Mouse (Mus musculus) forebrain, postnatal 0 days (tissue): ENCODE measurements around the gene Ptgfrn. TPM values are rescaled to one million over a fixed set of nuclear protein-coding genes. Genes with fewer than 3 reads are reported as not detected.

ENCODE experiments used
- ATAC-seq: fragments of 200-750 bp; cut with Nextera tagmentation; 2 replicates; pipeline ENCODE4 v1.8.0; 2017; ENCODE audit warnings: mild to moderate bottlenecking, moderate library complexity
- DNase-seq: peaks from one replicate; pipeline ENCODE4 v3.0.0-alpha.2; 2015
- H3K27ac ChIP-seq: fragments of 300-500 bp; sonication (generic); 2 replicates; pipeline ENCODE4 v1.5.1; 2014; ENCODE audit warnings: low read depth, mild to moderate bottlenecking, antibody characterized with exemption, low read length, moderate library complexity, mixed read lengths
- H3K27me3 ChIP-seq: fragments of 300-500 bp; sonication (generic); 2 replicates; pipeline ENCODE4 v1.6.1; 2014; ENCODE audit warnings: mild to moderate bottlenecking, low read length, mixed read lengths; ENCODE audit not compliant: insufficient read depth
- H3K36me3 ChIP-seq: fragments of 300-500 bp; sonication (generic); 2 replicates; pipeline ENCODE4 v1.6.1; 2014; ENCODE audit warnings: mild to moderate bottlenecking, moderate library complexity; ENCODE audit not compliant: insufficient read depth
- H3K4me1 ChIP-seq: fragments of 300-500 bp; sonication (generic); 2 replicates; pipeline ENCODE4 v1.6.1; 2014; ENCODE audit warnings: antibody characterized with exemption; ENCODE audit not compliant: insufficient read depth
- H3K4me2 ChIP-seq: fragments of 300-500 bp; sonication (generic); 2 replicates; pipeline ENCODE4 v1.6.1; 2014; ENCODE audit warnings: low read depth, mild to moderate bottlenecking, moderate library complexity
- H3K4me3 ChIP-seq: fragments of 300-500 bp; sonication (generic); 2 replicates; pipeline ENCODE4 v1.5.1; 2014; ENCODE audit warnings: low read depth, low read length, mixed read lengths
- H3K9ac ChIP-seq: fragments of 300-500 bp; sonication (generic); 2 replicates; pipeline ENCODE4 v1.6.1; 2014; ENCODE audit warnings: mild to moderate bottlenecking
- H3K9me3 ChIP-seq: fragments of 300-500 bp; sonication (generic); 2 replicates; pipeline ENCODE4 v1.6.1; 2016; ENCODE audit warnings: low read length
- CTCF ChIP-seq: sonication (generic); IDR thresholded peaks from 2 replicates; pipeline ENCODE4 v1.5.1; 2016; ENCODE audit warnings: antibody characterized with exemption, control low read depth, low read depth
- WGBS: fragments of 180-500 bp; shearing (Covaris S2); extraction: QIAGEN DNeasy Blood & Tissue Kit; methylation state at CpG from one replicate; pipeline ENCODE4 v1.1.7; 2014; 5-methylcytosine and 5-hydroxymethylcytosine counted together
- polyA plus RNA-seq: library from polyadenylated mRNA; unstranded; fragments of >200 nt; fragmentation: Nextera tagmentation; extraction: Ambion mirVana; gene quantifications from 2 replicates; pipeline ENCODE4 v1.2.1, GENCODE M21; 2015
- total RNA-seq: library from RNA; depleted of rRNA; stranded (reverse); fragments of >200 nt; gene quantifications from 2 replicates; pipeline ENCODE4 v1.2.3, GENCODE M21; 2014

Gene Ptgfrn
- total and polyA plus RNA-seq, 2 experiments from 2014 or later: 3.2 to 40.2 TPM

GRCm38 (mm10) chr3:101030630-101031029, 79.4 kb downstream of the Ptgfrn start:
- H3K27ac ChIP-seq: no peak overlapping the region
- H3K27me3 ChIP-seq: no peaks in the 10 kb centered on the region
- H3K9ac ChIP-seq: no peak overlapping the region
- H3K36me3 ChIP-seq: no peaks in the 10 kb centered on the region
- no peaks in the 10 kb centered on the region for H3K9me3 ChIP-seq
- no peaks in the 10 kb centered on the region for H3K4me1 ChIP-seq
- 94% methylated on average over 1 of the region's 1 CpGs for WGBS
- no peak overlapping the region for H3K4me3 ChIP-seq
- no peak for TF ChIP-seq CTCF
- H3K4me2 ChIP-seq: no peak overlapping the region
- DNase-seq: no peak
- ATAC-seq: no peak

DNA sequence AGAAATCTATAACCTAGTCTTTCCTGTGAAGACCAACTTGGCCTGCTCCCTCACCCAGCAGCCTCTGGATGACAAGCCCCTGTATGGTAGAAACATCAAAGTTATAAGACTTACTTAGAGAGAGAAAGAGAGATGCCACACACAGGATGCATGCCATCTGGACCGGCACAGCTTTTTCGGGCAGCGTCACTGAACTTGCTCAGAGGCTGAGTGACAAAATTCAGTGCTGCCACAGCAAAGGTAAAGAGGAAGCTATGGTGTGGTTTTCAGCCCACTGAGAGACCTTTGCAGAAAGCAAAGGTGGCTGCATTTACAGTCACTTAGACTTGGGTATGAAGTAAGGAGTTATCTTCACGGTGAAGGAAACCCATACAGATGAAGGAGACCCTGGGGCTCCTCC, 80.7 kb downstream of the Ptgfrn start, which contains the start of gene Cd101:
Cd101 (minus strand) TSS at position 218 of the 400 bp plus-strand sequence.
- Histone ChIP-seq H3K27ac (no peak within 1 kb of the TSS), H3K4me3 (no peak within 1 kb of the TSS), H3K36me3 (no peaks in the 10 kb centered on the region), H3K9ac (no peak within 1 kb of the TSS), H3K27me3 (no peaks in the 10 kb centered on the region), H3K9me3 (no peaks in the 10 kb centered on the region), H3K4me2 (no peak within 1 kb of the TSS), H3K4me1 (no peaks in the 10 kb centered on the region)
- no peak for TF ChIP-seq CTCF
- WGBS: 93% methylated on average over 4 of the region's 4 CpGs
- ATAC-seq (no peak), DNase-seq (no peak)

DNA sequence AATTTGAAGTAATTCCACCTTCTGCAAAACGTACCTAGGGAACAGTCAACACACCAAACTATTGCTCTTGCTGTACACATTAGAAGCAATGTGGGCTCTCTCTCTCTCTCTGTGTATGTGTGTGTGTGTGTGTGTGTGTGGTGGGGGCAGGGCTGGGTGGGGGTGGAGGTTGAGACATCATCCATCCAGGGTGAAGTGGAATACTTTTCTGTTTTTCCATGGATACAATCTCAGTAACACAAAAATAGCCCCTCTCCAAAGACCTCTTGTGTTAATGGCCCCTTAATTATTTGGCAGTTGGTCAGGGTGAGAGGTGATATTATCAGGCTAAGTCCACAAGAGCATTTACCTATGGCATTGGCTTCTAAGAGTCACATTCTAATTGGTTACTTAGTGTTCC, 83.3 kb downstream of the Ptgfrn start:
- 87% methylated on average over 1 of the region's 1 CpGs for WGBS

GRCm38 (mm10) chr3:101022967-101023366, 87.1 kb downstream of the Ptgfrn start:
- ATAC-seq: no peak

More for the DNA sequence above, 83.3 kb downstream of the Ptgfrn start:
- Histone ChIP-seq H3K9me3 (no peaks in the 10 kb centered on the region), H3K9ac (no peak overlapping the region), H3K27ac (no peak overlapping the region), H3K36me3 (no peaks in the 10 kb centered on the region), H3K4me2 (no peak overlapping the region), H3K27me3 (no peaks in the 10 kb centered on the region), H3K4me3 (no peak overlapping the region), H3K4me1 (no peaks in the 10 kb centered on the region)
- no peak for TF ChIP-seq CTCF
- ATAC-seq (no peak), DNase-seq (no peak)

DNA sequence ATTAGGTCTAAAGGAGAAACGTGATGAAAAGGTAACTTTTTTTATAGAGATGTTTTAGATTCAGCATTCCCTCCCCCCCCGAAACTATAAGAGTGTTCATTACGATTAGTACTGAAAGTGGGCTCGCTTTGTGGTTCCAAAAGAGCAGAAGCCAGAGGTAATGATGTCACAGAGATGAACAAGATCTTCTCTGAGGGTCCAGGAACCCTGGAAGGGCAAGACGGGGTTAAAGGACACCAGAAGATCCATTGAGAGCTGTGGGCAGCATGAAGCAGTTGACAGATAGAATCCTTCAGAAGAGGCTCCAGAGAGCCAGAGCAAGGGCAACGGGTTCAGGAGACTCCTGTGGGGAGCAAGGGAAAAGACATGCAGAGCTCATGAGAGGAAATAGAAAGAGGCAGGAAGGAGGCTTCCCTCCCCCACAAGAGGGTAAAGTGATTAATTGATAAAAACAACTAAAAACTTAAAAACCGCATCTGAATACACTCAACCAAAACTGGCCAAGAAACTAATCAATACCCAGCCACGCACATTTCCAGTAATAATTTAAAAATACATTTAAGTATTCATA, 88.5 kb downstream of the Ptgfrn start:
- Histone ChIP-seq H3K9me3 (no peaks in the 10 kb centered on the region), H3K9ac (no peak overlapping the region), H3K36me3 (no peaks in the 10 kb centered on the region), H3K4me3 (no peak overlapping the region), H3K4me2 (no peak overlapping the region), H3K27ac (no peak overlapping the region), H3K4me1 (no peaks in the 10 kb centered on the region), H3K27me3 (no peaks in the 10 kb centered on the region)
- 84% methylated on average over 8 of the region's 8 CpGs for WGBS
- DNase-seq (no peak), ATAC-seq (no peak)
- TF ChIP-seq CTCF: no peak

More at GRCm38 (mm10) chr3:101022967-101023366, 87.1 kb downstream of the Ptgfrn start:
- Histone ChIP-seq H3K4me3 (no peak overlapping the region), H3K4me1 (no peaks in the 10 kb centered on the region), H3K36me3 (no peaks in the 10 kb centered on the region), H3K9me3 (no peaks in the 10 kb centered on the region), H3K27me3 (no peaks in the 10 kb centered on the region), H3K9ac (no peak overlapping the region), H3K27ac (no peak overlapping the region), H3K4me2 (no peak overlapping the region)
- no peak for TF ChIP-seq CTCF
- WGBS: 90% methylated on average over 6 of the region's 6 CpGs
- DNase-seq: no peak

DNA sequence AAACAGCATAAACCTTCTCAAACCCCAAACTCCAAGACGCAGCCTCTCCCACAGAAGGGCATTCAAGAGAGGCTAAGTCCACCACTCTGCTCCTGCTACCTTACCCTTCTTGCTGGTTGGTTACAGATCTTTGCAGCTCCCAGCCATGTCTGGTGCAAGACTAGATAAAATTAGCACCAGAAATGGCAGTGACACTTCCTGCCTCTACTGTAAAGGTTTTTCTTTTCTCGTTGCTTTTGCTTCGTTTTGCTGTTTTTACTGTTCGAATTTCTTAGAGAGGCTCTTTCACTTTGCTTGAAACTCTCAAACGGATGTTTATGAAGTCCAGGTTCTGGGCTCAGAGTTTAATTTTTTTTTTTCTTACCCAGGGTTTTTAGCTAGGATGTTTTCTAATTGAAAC, 89.0 kb downstream of the Ptgfrn start:
- H3K4me1 ChIP-seq: no peaks in the 10 kb centered on the region
- no peak overlapping the region for H3K9ac ChIP-seq
- TF ChIP-seq CTCF: no peak
- H3K27me3 ChIP-seq: no peaks in the 10 kb centered on the region
- no peak overlapping the region for H3K27ac ChIP-seq
- DNase-seq (no peak), ATAC-seq (no peak)
- no peak overlapping the region for H3K4me2 ChIP-seq
- 88% methylated on average over 5 of the region's 5 CpGs for WGBS
- H3K36me3 ChIP-seq: no peaks in the 10 kb centered on the region
- H3K4me3 ChIP-seq: no peak overlapping the region
- H3K9me3 ChIP-seq: no peaks in the 10 kb centered on the region

DNA sequence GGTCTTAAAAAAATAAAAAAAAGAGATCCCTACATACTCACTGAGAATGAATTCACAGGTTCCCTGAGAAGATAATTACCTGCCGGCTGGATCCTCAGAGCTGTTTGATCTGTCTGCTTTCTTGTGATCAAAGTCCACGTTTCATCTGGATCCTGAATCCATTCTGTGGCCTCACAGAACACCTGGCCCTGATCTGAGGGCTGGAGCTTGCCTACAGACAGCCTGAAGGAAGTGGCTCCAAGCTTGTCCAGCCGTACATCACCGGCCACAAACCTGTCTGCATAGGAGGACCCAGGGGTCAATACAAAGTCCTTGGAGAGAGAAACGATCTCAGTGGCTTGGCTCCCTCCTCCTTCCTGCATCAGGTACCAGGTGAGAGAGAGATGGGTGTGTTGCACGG, 91.6 kb downstream of the Ptgfrn start:
- Histone ChIP-seq H3K4me3 (no peak overlapping the region), H3K4me2 (no peak overlapping the region), H3K9me3 (no peaks in the 10 kb centered on the region), H3K36me3 (no peaks in the 10 kb centered on the region), H3K9ac (no peak overlapping the region), H3K27me3 (no peaks in the 10 kb centered on the region), H3K4me1 (no peaks in the 10 kb centered on the region), H3K27ac (no peak overlapping the region)
- ATAC-seq: no peak
- 89% methylated on average over 6 of the region's 6 CpGs for WGBS
- no peak for DNase-seq
- no peak for TF ChIP-seq CTCF

DNA sequence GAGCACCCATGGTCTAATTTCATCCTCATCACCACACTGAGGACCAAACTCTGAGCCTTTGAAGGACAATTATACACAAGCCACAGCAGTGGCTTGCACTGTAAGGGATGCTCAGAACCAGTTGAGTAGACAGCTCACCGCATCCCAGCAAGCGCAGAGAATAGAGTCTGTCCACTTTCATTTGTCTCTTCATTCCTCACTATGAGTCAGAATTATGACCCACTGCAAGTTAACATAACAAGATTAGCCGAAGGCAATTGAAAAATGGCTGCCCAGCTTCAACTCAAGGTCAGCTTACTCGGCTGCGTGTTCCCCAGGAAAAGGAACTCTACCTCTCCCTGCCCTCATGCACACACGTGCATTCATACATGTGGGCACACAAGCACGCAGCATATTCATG, 94.0 kb downstream of the Ptgfrn start:
- Histone ChIP-seq H3K4me2 (no peak overlapping the region), H3K27ac (no peak overlapping the region), H3K9me3 (no peaks in the 10 kb centered on the region), H3K36me3 (no peaks in the 10 kb centered on the region), H3K9ac (no peak overlapping the region), H3K27me3 (no peaks in the 10 kb centered on the region), H3K4me3 (no peak overlapping the region), H3K4me1 (no peaks in the 10 kb centered on the region)
- DNase-seq (no peak), ATAC-seq (no peak)
- TF ChIP-seq CTCF: no peak
- WGBS: 92% methylated on average over 7 of the region's 7 CpGs
